Mouse (Mus musculus): ENCODE measurements at regions not wholly inside any gene's neighbourhood (a gene's known extent, or its start where the extent isn't known, plus 50 kb on each side); places are given as distances from the start of the nearest gene placed in this dataset.

GRCm38 (mm10) chr6:75539703-75540102 lies 957.9 kb downstream of the Gm9008 start:
- Histone ChIP-seq H3K9ac (no peak overlapping the region), H3K4me3 (ENCODE audit: low read depth, low read length) (no peak overlapping the region), H3K36me3 (ENCODE audit: insufficient read depth) (no peaks in the 10 kb centered on the region), H3K27me3 (ENCODE audit: insufficient read depth, low read length) (no peaks in the 10 kb centered on the region), H3K9me3 (ENCODE audit: low read depth, low read length) (no peaks in the 10 kb centered on the region), H3K27ac (ENCODE audit: low read depth) (no peak overlapping the region), H3K4me2 (no peak overlapping the region), H3K4me1 (ENCODE audit: insufficient read depth) (no peaks in the 10 kb centered on the region)
- 68% methylated on average over 3 of the region's 3 CpGs for WGBS
- no peak for TF ChIP-seq CTCF (IDR thresholded peaks at IDR 0.05; ENCODE audit: low read depth)
- ATAC-seq (ENCODE audit: insufficient read depth) (no peak), DNase-seq (no peak)
